ENCODE assay signal across 24 mouse cellular contexts in the genomic region with DNA sequence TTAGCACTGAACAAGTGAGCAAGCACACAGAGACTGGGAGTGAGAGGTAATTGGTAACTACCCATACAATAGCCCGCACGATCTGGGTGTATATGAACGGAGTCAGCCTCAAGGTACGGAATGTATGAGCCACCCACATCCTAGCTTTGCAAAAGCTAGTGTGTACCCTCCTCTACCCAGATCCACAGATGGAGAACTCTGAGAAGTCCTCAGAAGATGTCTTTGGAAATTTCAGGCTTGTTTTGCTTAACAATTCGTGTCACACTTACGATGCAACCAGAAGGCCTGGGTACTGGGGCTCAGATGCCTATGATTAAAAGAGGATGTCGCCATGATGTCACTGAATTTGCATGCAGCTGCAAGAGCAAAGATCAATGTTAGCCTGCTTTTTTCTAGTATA.
DNase-seq lines count a peak whose midpoint lies in the region; ATAC-seq lines count a peak whose summit lies in the region.
"Had no signal": no experiment of that assay in that cellular context is flagged by ENCODE, and none has a peak within 500 bp of the region (broad histone marks: within the 10 kb centered on the region; RNA-seq: fewer than 3 reads in every experiment).

No protein-coding gene starts in this region.

- H3K36me3 ChIP-seq in midbrain, embryonic 11.5 days (ENCODE audit: control insufficient read depth, insufficient read depth, low read length): no peaks in the 10 kb centered on the region
- H3K36me3 ChIP-seq in midbrain, embryonic 16.5 days (ENCODE audit: control insufficient read depth, insufficient read depth, low read length): no peaks in the 10 kb centered on the region
- no peaks in the 10 kb centered on the region for H3K36me3 ChIP-seq in hindbrain, embryonic 13.5 days
- H3K36me3 ChIP-seq: forebrain, embryonic 10.5 days; heart, embryonic 12.5 days; heart, embryonic 15.5 days; hindbrain, embryonic 15.5 days had no signal

- no peak overlapping the region for H3K4me3 ChIP-seq in midbrain, embryonic 11.5 days (ENCODE audit: low read depth, low read length)
- no peak overlapping the region for H3K4me3 ChIP-seq in midbrain, embryonic 16.5 days (ENCODE audit: low read depth, low read length)
- no peak overlapping the region for H3K4me3 ChIP-seq in hindbrain, embryonic 13.5 days
- H3K4me3 ChIP-seq: forebrain, embryonic 10.5 days; forebrain, embryonic 13.5 days; gastrocnemius, adult 2 months; heart, embryonic 12.5 days; heart, embryonic 15.5 days; hindbrain, embryonic 15.5 days had no signal

- DNase-seq in heart, adult 11 months: peak; percentile 67
- no peak for DNase-seq in heart, postnatal 14 days
- peak; percentile 71 for DNase-seq in midbrain, embryonic 11.5 days (ENCODE audit: low spot score, missing footprints)
- DNase-seq in brain, adult 2 months (ENCODE audit: low read depth, low spot score): peak; percentile 56
- DNase-seq: adrenal gland, adult 8-10 months; adrenal gland, postnatal 25 days; cerebellum, adult 18-20 months; cerebellum, adult 9-10 months; cerebellum, postnatal 14 days; gastrocnemius, adult 2 months; gastrocnemius, postnatal 14 days; heart, adult 18-20 months; heart, postnatal 10 days; heart, postnatal 4 days had no signal

- 0 out of 2 replicates have a peak, but pooled peaks cover 3% of the 10 kb centered on the region for H3K4me1 ChIP-seq in midbrain, embryonic 11.5 days (ENCODE audit: control insufficient read depth, insufficient read depth, low read length)
- H3K4me1 ChIP-seq in midbrain, embryonic 16.5 days (ENCODE audit: control insufficient read depth, insufficient read depth, low read length): peaks cover 3% of the 10 kb centered on the region; the same call in 1 of the 2 replicates
- peaks cover 11% of the 10 kb centered on the region; the same call in 1 of the 2 replicates for H3K4me1 ChIP-seq in hindbrain, embryonic 13.5 days (replicated peaks)
- H3K4me1 ChIP-seq: forebrain, embryonic 10.5 days; forebrain, embryonic 13.5 days had no signal

- H3K27me3 ChIP-seq in midbrain, embryonic 11.5 days (ENCODE audit: control insufficient read depth, insufficient read depth, low read length): no peaks in the 10 kb centered on the region
- H3K27me3 ChIP-seq in midbrain, embryonic 16.5 days (ENCODE audit: control insufficient read depth, insufficient read depth, low read depth, low read length): no peaks in the 10 kb centered on the region
- H3K27me3 ChIP-seq in hindbrain, embryonic 13.5 days: no peaks in the 10 kb centered on the region
- H3K27me3 ChIP-seq: forebrain, embryonic 13.5 days; heart, embryonic 12.5 days; heart, embryonic 15.5 days; hindbrain, embryonic 15.5 days had no signal

- H3K4me2 ChIP-seq in midbrain, embryonic 11.5 days: no peak overlapping the region
- H3K4me2 ChIP-seq in midbrain, embryonic 16.5 days (ENCODE audit: low read length): no peak overlapping the region
- H3K4me2 ChIP-seq in hindbrain, embryonic 13.5 days: no peak overlapping the region
- H3K4me2 ChIP-seq: forebrain, embryonic 13.5 days; heart, embryonic 12.5 days; heart, embryonic 15.5 days; hindbrain, embryonic 15.5 days had no signal

- no peak overlapping the region for H3K9ac ChIP-seq in midbrain, embryonic 11.5 days (ENCODE audit: low read length)
- H3K9ac ChIP-seq in midbrain, embryonic 16.5 days (ENCODE audit: low read depth, low read length): no peak overlapping the region
- no peak overlapping the region for H3K9ac ChIP-seq in hindbrain, embryonic 13.5 days
- H3K9ac ChIP-seq: forebrain, embryonic 13.5 days; heart, embryonic 12.5 days; heart, embryonic 15.5 days; hindbrain, embryonic 15.5 days had no signal

- no peak overlapping the region for H3K27ac ChIP-seq in midbrain, embryonic 11.5 days (ENCODE audit: low read depth, low read length)
- H3K27ac ChIP-seq in midbrain, embryonic 16.5 days (ENCODE audit: low read length): no peak overlapping the region
- no peak overlapping the region for H3K27ac ChIP-seq in hindbrain, embryonic 13.5 days
- H3K27ac ChIP-seq: forebrain, embryonic 10.5 days; forebrain, embryonic 13.5 days; gastrocnemius, adult 2 months; heart, embryonic 15.5 days; hindbrain, embryonic 15.5 days had no signal

- intact Hi-C loops in heart, postnatal 14 days (cut with DNase I): no loop called here

- WGBS in midbrain, embryonic 11.5 days: 91% methylated on average over 7 of the region's 7 CpGs
- WGBS in midbrain, embryonic 16.5 days: 77% methylated on average over 7 of the region's 7 CpGs
- WGBS in hindbrain, embryonic 13.5 days: 68% methylated on average over 7 of the region's 7 CpGs

- no peaks in the 10 kb centered on the region for H3K9me3 ChIP-seq in midbrain, embryonic 11.5 days (ENCODE audit: control insufficient read depth, low read length)
- H3K9me3 ChIP-seq in midbrain, embryonic 16.5 days (replicated peaks; ENCODE audit: control insufficient read depth, low read length, poor library complexity, severe bottlenecking): no peaks in the 10 kb centered on the region
- no peaks in the 10 kb centered on the region for H3K9me3 ChIP-seq in hindbrain, embryonic 13.5 days
- H3K9me3 ChIP-seq: forebrain, embryonic 10.5 days; forebrain, embryonic 13.5 days; heart, embryonic 12.5 days; heart, embryonic 15.5 days; hindbrain, embryonic 15.5 days had no signal

- ATAC-seq in midbrain, embryonic 11.5 days (ENCODE audit: low FRiP score): no peak
- ATAC-seq in midbrain, embryonic 16.5 days: no peak
- ATAC-seq in hindbrain, embryonic 13.5 days (ENCODE audit: low FRiP score): no peak
- ATAC-seq: activated CD4-positive, CD25-positive, alpha-beta regulatory T cell, adult 4 months; CD4-positive, CD25-positive, alpha-beta regulatory T cell, adult 4 months; forebrain, embryonic 13.5 days; forebrain, embryonic 16.5 days had no signal

Comparison
In these comparisons a context has a peak if more than half of its experiments do, and no peak if none do; other contexts are left out.
1. DNase-seq: peak in heart, adult 11 months (single experiment), midbrain, embryonic 11.5 days (single experiment) and brain, adult 2 months (single experiment); none in heart, postnatal 14 days (0 of 2).